Comparison of ENCODE assay signal across 21 mouse cellular contexts in the genomic region with DNA sequence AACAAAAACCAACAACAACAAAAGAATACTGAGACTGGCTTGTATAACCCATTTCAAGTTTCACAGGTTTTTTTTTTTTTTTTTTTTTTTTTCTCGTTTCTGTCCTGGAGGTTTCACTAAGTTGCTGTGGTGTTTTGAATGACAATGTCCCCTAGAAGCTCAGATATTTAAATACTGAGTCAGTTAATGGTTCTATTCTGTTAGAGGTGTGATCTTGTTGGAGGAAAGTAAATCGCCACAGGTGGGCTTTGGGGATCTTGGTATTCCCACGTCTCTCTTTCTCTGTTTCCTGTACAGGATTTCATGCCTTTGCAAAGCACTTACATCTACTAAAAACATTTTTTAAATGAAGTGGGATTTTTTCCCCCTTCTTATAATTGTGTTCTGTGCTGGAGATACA. TPM values are rescaled to one million over a fixed set of nuclear protein-coding genes. Genes with fewer than 3 reads are reported as not detected.
DNase-seq lines count a peak whose midpoint lies in the region; TF ChIP-seq lines count a peak whose summit lies in the region.
"Had no signal": no experiment of that assay in that cellular context is flagged by ENCODE, and none has a peak within 500 bp of the region (broad histone marks: within the 10 kb centered on the region; RNA-seq: fewer than 3 reads in every experiment).

No protein-coding gene starts in this region.

- no peaks in the 10 kb centered on the region for H3K79me2 ChIP-seq in CH12.LX (replicated peaks; ENCODE audit: control insufficient read depth, extremely low read depth, insufficient read depth, poor library complexity, severe bottlenecking)

- no peak for TF ChIP-seq CTCF in CH12.LX (conservative IDR thresholded peaks at IDR 0.05 in 1 of 2, IDR thresholded peaks at IDR 0.05 in 1 of 2; ENCODE audit: low read depth in 2 of 2, low read length in 2 of 2)

- H3K4me2 ChIP-seq in CH12.LX (ENCODE audit: insufficient read depth, low read depth, poor library complexity, severe bottlenecking): no peak overlapping the region
- H3K4me2 ChIP-seq: embryonic facial prominence, embryonic 13.5 days; embryonic facial prominence, embryonic 15.5 days; forebrain, embryonic 12.5 days had no signal

- no peak for TF ChIP-seq RAD21 in CH12.LX (IDR thresholded peaks at IDR 0.05; ENCODE audit: low read depth, low read length)

- H3K27me3 ChIP-seq in CH12.LX (replicated peaks): no peaks in the 10 kb centered on the region
- H3K27me3 ChIP-seq: embryonic facial prominence, embryonic 15.5 days; forebrain, embryonic 12.5 days had no signal

- 0 out of 4 replicates have a peak, but pooled peaks cover 0 to 6% of the 10 kb centered on the region in 2 experiments for H3K4me1 ChIP-seq in CH12.LX (ENCODE audit: control insufficient read depth in 1 of 2, insufficient read depth in 2 of 2)
- 0 out of 4 replicates have a peak, but pooled peaks cover 0 to 1% of the 10 kb centered on the region in 2 experiments for H3K4me1 ChIP-seq in ES-E14 (ENCODE audit: control insufficient read depth in 2 of 2, insufficient read depth in 2 of 2, low read length in 2 of 2, poor library complexity in 1 of 2)
- H3K4me1 ChIP-seq: embryonic facial prominence, embryonic 13.5 days; embryonic facial prominence, embryonic 15.5 days; forebrain, embryonic 10.5 days; forebrain, embryonic 12.5 days had no signal

- no peak for DNase-seq in CH12.LX (ENCODE audit: extremely low read depth)
- no peak for DNase-seq in ES-E14 (ENCODE audit: low read depth, low spot score)
- DNase-seq in ZHBTc4 (ENCODE audit: low read depth, low spot score): peak; percentile 59
- no peak for DNase-seq in kidney, postnatal 36 days
- no peak for DNase-seq in thymus, adult 18-20 months
- DNase-seq: adrenal gland, adult 8-10 months; adrenal gland, postnatal 14 days; adrenal gland, postnatal 36 days; B cell, adult 2 months; cerebellum, adult 11-12 months; cerebellum, adult 2 months; cerebellum, adult 9-10 months; cerebellum, postnatal 10 days; cerebellum, postnatal 25 days; embryo, embryonic 11 days had no signal

- H3K4me3 ChIP-seq in CH12.LX (replicated peaks in 1 of 3; ENCODE audit: low read depth in 2 of 3, low read length in 2 of 3, poor library complexity in 1 of 3) (no peak overlapping the region), ES-E14 (ENCODE audit: insufficient read depth in 1 of 2, low read depth in 1 of 2, low read length in 2 of 2, poor library complexity in 1 of 2, severe bottlenecking in 1 of 2) (no peak overlapping the region)
- H3K4me3 ChIP-seq: embryonic facial prominence, embryonic 13.5 days; embryonic facial prominence, embryonic 15.5 days; erythroblast, embryonic 14.5 days; forebrain, embryonic 10.5 days; forebrain, embryonic 12.5 days had no signal

- dilution Hi-C loops in CH12.LX (cut with MboI; ENCODE audit: extremely low pct_ligation_motif_present, extremely low pct_unique_long_range_greater_than_20kb, low sequenced_read_pairs): no loop called here

- no peak for TF ChIP-seq EP300 in CH12.LX (IDR thresholded peaks at IDR 0.05; ENCODE audit: low read length)

- H3K9me3 ChIP-seq in CH12.LX (replicated peaks; ENCODE audit: low read length): no peaks in the 10 kb centered on the region
- no peaks in the 10 kb centered on the region for H3K9me3 ChIP-seq in ES-E14 (ENCODE audit: control insufficient read depth, insufficient read depth, low read depth, low read length)
- H3K9me3 ChIP-seq: embryonic facial prominence, embryonic 13.5 days; embryonic facial prominence, embryonic 15.5 days; forebrain, embryonic 10.5 days; forebrain, embryonic 12.5 days had no signal

- no peak overlapping the region for H3K27ac ChIP-seq in CH12.LX (ENCODE audit: insufficient read depth, low read depth)
- H3K27ac ChIP-seq in ES-E14 (ENCODE audit: insufficient read depth, low read depth, low read length, poor library complexity, severe bottlenecking): no peak overlapping the region
- H3K27ac ChIP-seq: embryonic facial prominence, embryonic 13.5 days; embryonic facial prominence, embryonic 15.5 days; forebrain, embryonic 10.5 days; forebrain, embryonic 12.5 days had no signal

- TF ChIP-seq POLR2A in CH12.LX (IDR thresholded peaks at IDR 0.05; ENCODE audit: low read depth, low read length): no peak

- in situ Hi-C loops in CH12.LX (cut with MboI; ENCODE audit: low pct_ligation_motif_present, low pct_unique_long_range_greater_than_20kb, low sequenced_read_pairs) (loop anchor here (25.0 kb wide), 1 partner anchor 277 kb away; no protein-coding TSS in a partner anchor), ES-E14 (cut with MboI; ENCODE audit: low sequenced_read_pairs in 2 of 2, unreplicated experiment in 2 of 2) (loop anchor here in 1 of 2 experiments (25.0 kb wide), 1 partner anchor 277 kb away; no protein-coding TSS in a partner anchor)

- no peaks in the 10 kb centered on the region for H3K36me3 ChIP-seq in CH12.LX (replicated peaks in 1 of 2; ENCODE audit: control insufficient read depth in 1 of 2, insufficient read depth in 1 of 2, low read length in 1 of 2)
- H3K36me3 ChIP-seq in ES-E14 (ENCODE audit: control insufficient read depth, insufficient read depth, low read length, poor library complexity, severe bottlenecking): no peaks in the 10 kb centered on the region
- H3K36me3 ChIP-seq: embryonic facial prominence, embryonic 13.5 days; embryonic facial prominence, embryonic 15.5 days; forebrain, embryonic 10.5 days; forebrain, embryonic 12.5 days had no signal

- no peak overlapping the region for H3K9ac ChIP-seq in CH12.LX (ENCODE audit: insufficient read depth, low read depth)
- no peak overlapping the region for H3K9ac ChIP-seq in ES-E14 (ENCODE audit: insufficient read depth, low read depth, low read length, poor library complexity, severe bottlenecking)
- H3K9ac ChIP-seq: embryonic facial prominence, embryonic 13.5 days; embryonic facial prominence, embryonic 15.5 days; forebrain, embryonic 12.5 days had no signal

TF ChIP-seq in CH12.LX, 34 proteins besides CTCF, POLR2A, EP300 and RAD21:
- TF ChIP-seq ZNF384 (IDR thresholded peaks at IDR 0.05; ENCODE audit: low read depth, low read length) (peak; percentile 44; the same call in 1 of the 2 replicates), CHD1 (IDR thresholded peaks at IDR 0.05; ENCODE audit: low read depth, low read length) (no peak)

TF ChIP-seq in ES-E14, 5 proteins besides CTCF, POLR2A, EP300 and RAD21:
- TF ChIP-seq ZNF384 (IDR thresholded peaks at IDR 0.05; ENCODE audit: low read depth, low read length) (0 out of 2 replicates have a peak, but pooled peaks have one; percentile 62), CHD2 (IDR thresholded peaks at IDR 0.05; ENCODE audit: low read depth, low read length) (no peak)
TF ChIP-seq in ES-E14: peak in this region for 1.

RNA-seq across cellular contexts. Expression of gene Hnrnph2, which starts 34.1 kb away (rescaled TPM):
- total RNA-seq in CH12.LX (2012; rRNA removed) (38.2 and 48.9 TPM in 2 replicates), CH12.LX (2014; rRNA removed) (57.3 and 63.8 TPM in 2 replicates), ES-E14 (2012; rRNA removed) (40.6 and 53.6 TPM in 2 replicates)
- 70.0 and 82.0 TPM in 2 replicates for polyA plus RNA-seq in CH12.LX (2012; ENCODE audit: insufficient read length, low read depth)

RNA-seq across cellular contexts. Expression of gene Gla, which starts 34.2 kb away (rescaled TPM):
- total RNA-seq in CH12.LX (2012; rRNA removed) (6.1 and 6.2 TPM in 2 replicates), CH12.LX (2014; rRNA removed) (9.1 and 10.3 TPM in 2 replicates), ES-E14 (2012; rRNA removed) (17.2 and 26.7 TPM in 2 replicates)
- polyA plus RNA-seq in CH12.LX (2012; ENCODE audit: insufficient read length, low read depth): 8.6 and 13.3 TPM in 2 replicates

RNA-seq across cellular contexts. Expression of gene Rpl36a, which starts 49.7 kb away (rescaled TPM):
- total RNA-seq in CH12.LX (2012; rRNA removed) (2,800 and 2,905 TPM in 2 replicates), CH12.LX (2014; rRNA removed) (2,352 and 2,700 TPM in 2 replicates), ES-E14 (2012; rRNA removed) (1,690 and 1,886 TPM in 2 replicates)
- polyA plus RNA-seq in CH12.LX (2012; ENCODE audit: insufficient read length, low read depth): 869 and 1,197 TPM in 2 replicates

RNA-seq across cellular contexts. Expression of gene Armcx4, which starts 51.2 kb away (rescaled TPM):
- total RNA-seq in CH12.LX (2012; rRNA removed): 3.4 and 3.5 TPM in 2 replicates
- total RNA-seq in CH12.LX (2014; rRNA removed): 0.03 TPM in 1 of 2 replicates, not detected in the other
- 0.19 and 0.31 TPM in 2 replicates for polyA plus RNA-seq in CH12.LX (2012; ENCODE audit: insufficient read length, low read depth)
- total RNA-seq in ES-E14 (2012; rRNA removed): 16.7 and 23.6 TPM in 2 replicates
- total RNA-seq: MEL had no signal
- polyA plus RNA-seq: erythroblast, embryonic 14.5 days had no signal

RNA-seq across cellular contexts. Expression of gene Btk, which starts 51.7 kb away (rescaled TPM):
- 16.2 and 23.2 TPM in 2 replicates for total RNA-seq in CH12.LX (2012; rRNA removed)
- total RNA-seq in CH12.LX (2014; rRNA removed): 32.9 and 38.1 TPM in 2 replicates
- polyA plus RNA-seq in CH12.LX (2012; ENCODE audit: insufficient read length, low read depth): 53.4 and 69.0 TPM in 2 replicates
- total RNA-seq in ES-E14 (2012; rRNA removed): 0.31 TPM in 1 of 2 replicates, not detected in the other
